Mouse (Mus musculus) MN1 (cell line): ENCODE measurements around the gene Col18a1.

Experiments
- DNase-seq: peaks from one replicate; pipeline ENCODE4 v3.0.0-alpha.2; 2016; ENCODE audit warnings: low spot score

Gene Col18a1

DNA sequence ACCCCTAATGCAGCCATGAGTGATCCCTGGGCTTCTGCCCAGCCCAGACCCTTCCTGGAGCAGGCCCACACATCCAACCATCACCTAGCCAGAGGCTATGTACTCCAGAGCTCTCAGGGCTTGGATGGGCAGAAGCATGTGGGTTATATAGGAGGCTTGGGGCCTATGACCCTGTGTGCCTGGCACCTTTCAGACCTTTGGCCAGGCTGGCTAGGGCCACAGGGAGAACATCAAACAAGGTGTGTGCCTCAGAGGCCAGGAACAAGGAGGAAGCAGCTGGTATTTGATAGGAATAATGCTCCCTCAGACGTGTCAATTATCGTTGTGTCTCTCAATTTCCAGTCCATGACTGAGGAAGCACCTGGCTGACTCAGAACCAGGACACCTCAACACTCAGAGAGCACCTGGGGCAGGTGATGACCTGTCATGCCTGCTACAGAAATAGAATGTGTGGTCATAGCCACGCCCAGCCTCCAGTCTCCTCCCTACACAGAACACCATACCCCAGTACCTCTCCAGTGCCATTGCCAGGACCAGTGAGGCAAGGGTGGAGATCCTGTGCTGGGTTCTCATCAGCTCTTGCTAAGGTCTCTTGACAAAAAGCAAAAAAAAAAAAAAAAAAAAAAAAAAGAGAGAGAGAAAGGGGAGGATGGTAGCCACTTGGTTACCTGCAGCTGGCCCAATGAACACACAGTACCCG lies 54.6 kb downstream of the Col18a1 start:
- DNase-seq, result no peak

DNA sequence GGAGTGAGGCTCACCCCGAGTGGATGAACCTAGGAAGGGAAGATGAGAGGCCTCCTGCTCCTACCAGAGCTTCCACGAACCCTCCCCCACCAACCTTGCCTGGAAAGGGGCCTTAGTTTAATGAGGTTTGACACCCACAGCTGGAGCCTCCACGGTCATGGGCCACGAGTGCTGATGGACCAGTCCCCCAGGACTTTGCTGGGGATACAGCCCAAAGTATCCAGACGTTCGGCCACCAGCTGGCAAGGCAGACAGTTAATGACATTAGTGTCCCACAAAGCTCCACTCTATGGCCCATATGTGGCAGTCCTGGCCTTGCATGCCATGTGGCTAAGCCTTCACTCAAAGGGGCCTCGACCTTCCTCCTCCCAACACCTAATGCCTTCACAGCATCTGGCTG lies 55.5 kb downstream of the Col18a1 start:
- no peak for DNase-seq

DNA sequence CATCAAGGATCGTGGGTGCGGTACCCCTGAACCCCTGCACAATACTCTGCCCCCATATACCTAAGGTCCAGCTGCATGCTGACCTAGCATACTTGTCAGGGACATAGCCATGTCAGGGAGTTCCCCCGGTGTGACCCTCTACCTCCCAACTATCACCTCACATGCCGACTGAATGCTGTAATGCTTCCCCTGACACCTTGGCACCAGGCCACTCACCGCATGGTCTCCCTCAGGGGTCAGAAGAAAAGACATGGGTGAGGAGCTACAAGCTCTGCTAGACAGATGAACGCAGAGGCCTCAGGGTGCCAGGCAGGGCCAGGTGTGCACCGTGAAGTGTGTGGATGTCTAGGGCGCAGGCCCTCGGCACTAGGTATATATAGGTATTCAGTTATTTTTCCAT lies 56.3 kb downstream of the Col18a1 start:
- no peak for DNase-seq

DNA sequence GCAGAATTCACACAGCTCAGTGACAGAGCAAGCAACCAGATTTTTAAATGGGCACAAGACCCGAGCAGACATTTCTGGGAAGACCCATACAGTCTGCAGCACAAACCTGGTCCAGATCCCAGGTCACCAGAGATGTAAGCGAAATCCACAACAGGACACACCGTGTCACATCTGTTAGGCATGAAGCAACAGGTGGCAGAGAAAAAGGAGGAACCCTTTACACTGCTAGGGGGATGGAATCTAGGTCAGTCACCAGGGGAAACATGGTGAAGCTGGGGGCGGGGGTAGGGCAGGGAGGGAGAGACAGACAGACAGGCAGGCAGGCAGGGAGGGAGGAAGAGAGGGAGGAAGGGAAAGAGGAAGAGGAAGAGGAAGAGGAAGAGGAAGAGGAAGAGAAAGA lies 58.2 kb downstream of the Col18a1 start:
- no peak for DNase-seq

DNA sequence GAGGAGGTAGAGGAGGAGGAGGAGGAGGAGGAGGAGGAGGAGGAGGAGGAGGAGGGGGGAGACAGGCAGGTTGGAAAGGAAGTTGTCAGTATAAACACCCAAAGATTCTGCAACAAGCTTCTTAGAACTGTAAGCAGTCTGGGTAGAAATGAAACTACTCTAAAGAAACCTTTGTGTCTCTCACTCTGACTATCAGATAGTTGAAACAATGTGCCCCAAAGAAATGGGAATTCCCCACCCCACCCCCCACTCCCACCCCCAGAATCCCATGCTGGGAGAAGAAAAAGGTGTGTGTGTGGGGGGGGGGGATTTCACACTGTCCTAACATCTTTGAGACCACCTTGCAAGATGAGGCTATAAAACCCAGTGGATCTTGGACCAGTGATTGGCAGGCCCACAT lies 62.0 kb downstream of the Col18a1 start:
- DNase-seq, result no peak

DNA sequence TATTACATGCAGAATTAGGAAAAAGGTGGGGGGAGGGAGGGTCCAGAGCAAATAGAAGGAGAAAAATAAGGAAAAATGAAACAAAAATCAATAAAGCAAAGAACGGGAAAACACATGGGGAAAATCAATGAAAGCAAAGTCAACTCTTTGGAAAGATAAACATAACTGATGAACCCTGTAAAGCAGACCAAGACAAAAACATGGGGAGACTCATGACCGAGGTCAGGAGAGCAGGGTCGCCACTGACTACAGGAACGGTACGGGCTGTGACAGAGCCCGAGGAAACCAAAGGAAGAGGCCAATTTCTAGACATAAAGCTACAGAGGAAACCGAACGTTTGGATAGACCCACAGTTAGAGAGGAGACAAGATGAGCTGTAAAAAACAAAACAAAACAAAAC lies 62.7 kb downstream of the Col18a1 start:
- no peak for DNase-seq

DNA sequence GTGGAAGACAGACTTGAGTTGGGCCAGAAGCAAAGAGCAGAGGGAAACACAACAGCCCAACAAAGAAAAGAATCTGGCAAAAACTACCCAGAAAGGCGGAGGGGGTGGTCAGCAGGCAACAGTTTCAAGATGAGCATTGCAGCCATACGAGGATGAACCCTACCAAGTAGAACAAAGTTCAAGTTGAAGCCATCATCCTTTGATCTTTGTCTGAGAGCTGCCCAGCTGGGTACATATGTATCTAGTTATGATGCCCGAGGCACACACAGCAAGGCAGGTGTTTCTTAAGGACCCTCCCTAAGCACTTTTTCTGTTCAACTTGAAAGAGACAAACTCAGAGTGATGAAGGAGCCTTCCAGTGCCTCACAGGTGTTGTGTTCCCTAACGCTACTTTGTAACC lies 66.6 kb downstream of the Col18a1 start:
- DNase-seq, result no peak

DNA sequence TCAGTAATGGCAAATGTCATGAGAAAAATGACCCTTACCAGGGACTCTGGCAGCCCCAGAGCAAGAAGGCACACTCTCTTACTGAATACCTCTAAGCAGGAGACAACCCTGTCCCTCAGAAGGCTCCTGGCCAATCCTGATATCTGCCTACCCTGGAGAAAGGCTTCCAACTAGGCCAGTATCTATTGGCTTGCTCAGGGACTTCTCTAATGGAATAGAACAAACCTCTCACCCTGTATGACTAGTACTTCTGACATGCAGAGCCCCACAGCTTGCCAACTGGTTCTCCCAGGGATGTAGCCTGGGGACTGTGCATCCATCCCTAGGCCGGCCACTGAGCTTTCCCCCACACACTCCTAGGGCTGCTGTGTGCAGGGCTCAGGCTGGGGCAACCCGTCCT lies 67.7 kb downstream of the Col18a1 start:
- DNase-seq, result no peak

DNA sequence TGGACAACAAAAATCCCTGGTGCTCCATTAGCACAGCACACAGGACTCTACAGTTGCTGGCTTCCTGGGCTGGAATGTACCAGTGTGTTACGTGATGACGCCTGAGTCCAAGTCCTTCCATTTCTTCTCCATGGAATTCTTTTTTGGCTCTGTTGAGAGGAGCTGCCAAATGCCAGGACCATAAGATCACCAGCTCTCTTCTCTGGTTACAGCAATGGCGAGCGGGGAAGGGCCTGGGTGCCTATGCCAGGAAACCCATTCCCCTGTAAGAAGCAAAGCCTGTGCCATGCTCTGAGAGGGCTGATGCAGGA lies 68.5 kb downstream of the Col18a1 start:
- DNase-seq, result no peak

DNA sequence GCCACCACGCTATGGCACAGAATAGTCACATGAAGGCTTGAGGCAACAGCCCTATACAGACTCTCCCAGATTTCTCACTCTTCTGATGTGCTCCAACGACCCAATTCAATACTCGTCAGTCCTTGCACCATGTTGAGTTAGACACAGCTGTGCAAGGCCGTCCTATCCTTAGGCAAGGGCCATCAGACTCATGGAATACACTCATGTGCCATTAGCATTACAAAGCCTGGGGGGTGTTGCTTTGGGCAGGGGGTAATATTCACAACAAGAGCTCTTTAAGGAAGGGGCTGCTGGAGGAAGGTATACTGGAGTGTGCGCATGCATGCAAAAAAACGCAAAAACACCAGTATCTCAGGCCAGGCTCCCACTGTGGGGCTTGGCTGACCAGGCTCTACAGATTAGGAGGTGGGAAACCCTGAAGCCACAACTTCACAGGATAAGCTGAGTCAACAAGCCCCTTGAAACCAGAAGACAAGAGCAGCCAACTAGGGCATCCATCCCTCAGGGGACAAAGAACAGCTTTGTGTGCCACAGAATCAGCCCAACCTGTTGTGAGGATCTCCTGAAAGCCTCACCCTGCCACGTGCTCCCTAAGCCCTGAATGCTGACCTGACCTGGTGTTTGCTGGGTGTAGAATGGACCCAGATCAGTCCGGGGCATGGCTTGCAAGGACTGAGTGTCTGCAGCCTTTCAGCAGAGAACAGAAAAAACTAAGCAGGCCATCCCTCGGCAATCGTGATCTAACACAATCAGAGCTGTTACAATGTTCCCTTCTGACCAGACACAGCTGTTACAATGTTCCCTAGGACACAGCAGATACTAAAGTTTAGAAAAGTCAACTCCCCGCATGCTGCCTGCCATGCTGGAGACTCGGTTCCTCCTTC lies 69.1 kb downstream of the Col18a1 start:
- DNase-seq, result no peak

DNA sequence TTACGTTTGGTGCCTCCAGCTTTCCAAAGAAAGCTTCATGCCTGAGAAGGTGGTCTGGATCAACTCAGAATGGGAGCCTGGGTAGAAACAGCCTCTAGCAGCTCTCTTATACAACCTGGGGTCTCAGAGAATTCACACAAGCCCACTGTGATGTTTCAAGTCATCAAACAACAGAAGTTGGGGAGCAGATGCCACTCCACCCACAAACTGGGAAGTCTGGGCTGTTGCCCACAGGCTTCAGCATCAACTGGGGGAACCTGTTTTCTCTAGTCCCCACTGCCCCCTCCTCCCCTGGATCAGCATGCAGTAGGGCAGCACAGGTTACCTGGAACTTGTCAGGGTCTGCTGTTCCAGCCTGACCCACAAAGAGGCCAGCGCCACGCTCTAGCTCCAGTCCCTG lies 70.7 kb downstream of the Col18a1 start:
- no peak for DNase-seq

DNA sequence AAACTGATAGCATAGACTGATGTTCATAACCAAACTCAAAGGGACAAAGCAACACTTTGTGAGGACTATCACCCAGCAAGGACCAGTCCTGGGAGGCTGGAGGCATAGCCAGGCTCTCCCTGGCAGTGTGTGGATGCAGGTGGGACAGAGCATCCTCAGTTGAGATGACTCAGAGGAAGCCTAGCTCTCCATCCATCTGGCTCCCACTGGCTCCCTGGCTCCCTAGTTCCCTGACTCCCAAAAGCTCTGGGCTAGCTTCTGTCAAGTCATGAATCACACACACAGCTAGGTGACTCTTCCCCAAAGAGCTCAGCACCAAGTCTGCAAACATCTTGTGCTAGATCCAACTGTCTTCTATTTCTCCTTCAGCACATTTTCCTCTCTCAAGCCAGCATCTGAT lies 72.5 kb downstream of the Col18a1 start:
- no peak for DNase-seq

DNA sequence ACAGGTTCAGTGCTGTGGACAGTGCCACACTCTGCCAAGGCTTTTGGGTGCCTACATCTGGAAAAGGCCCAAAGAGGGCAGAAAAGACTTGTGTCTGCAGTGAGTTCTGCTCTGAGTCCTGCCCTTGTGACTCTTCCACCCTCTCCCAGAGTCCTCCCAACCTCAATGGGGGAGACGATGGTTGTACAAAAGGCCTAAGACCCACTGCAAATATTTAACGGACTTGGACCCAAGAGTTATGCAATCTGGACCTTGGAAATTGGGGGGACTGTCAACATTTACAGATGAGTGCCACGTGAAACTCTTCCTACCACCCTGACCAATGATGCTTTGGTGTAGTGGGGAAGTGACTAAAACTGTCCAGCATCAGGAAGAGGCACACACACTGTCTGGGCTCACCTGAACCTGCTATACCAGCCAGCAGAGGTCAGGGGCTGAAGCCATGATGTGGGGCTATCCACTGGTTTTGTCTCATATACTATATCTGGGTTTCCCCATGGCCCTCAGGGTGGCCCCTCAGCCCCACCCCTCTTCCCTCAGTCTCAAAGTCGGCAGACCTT lies 74.7 kb downstream of the Col18a1 start:
- no peak for DNase-seq

DNA sequence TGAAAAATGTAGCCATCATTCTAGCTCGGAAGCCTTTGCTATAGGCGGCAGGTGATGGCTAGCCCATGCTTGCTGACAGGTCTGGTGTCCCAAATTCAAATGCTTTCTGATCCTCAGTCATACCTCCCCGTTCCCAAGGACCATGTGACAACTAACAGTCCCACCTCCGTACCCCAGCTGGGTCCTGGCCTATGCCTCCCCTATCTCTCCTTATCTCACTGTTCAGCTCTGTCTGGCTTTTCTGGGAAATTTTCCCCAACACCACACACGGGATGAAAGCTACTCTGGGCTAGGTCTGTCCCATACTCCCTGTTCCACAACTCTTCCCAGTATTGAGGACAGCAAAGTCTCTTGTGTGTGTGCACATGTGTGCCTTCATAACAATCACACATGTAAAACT lies 76.3 kb downstream of the Col18a1 start:
- no peak for DNase-seq

DNA sequence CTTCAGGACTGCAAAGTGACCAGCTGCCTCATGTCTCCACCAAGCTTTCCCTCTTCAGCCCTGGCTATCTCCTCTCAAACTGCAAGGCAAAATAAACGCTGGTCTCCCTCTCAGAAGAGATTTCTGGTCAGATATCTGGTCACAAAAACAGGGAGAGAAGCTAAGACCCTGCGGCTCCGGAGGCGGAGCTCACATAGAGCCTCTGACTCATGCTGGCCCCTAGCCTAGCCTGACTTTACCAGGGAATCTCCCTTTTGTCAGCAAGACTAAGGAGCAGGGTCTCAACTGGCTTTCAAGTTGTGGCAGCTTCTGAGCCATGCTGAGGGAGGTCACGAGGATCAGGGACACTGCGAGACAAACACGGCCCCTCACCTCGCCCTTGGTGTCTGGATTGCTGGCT lies 77.0 kb downstream of the Col18a1 start:
- peak; percentile 86 for DNase-seq

DNA sequence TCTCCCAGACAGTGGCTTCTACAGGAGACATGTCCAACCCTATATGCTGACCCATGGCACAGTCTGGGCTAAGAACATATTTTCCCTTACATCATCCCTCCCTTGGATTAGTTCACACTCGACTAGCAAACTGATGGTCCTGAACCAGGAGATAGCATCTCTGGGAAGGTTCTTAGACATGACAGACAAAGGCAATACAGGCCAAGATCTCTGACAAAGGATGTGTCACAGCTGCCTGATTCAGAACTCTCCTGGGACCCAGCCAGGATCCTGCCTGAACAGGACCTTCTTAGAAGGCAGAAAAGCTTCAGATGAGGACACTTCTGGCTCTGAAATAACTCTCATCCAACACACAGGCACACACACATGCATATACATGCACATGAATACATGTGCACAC lies 81.8 kb downstream of the Col18a1 start:
- DNase-seq, result peak; percentile 83

DNA sequence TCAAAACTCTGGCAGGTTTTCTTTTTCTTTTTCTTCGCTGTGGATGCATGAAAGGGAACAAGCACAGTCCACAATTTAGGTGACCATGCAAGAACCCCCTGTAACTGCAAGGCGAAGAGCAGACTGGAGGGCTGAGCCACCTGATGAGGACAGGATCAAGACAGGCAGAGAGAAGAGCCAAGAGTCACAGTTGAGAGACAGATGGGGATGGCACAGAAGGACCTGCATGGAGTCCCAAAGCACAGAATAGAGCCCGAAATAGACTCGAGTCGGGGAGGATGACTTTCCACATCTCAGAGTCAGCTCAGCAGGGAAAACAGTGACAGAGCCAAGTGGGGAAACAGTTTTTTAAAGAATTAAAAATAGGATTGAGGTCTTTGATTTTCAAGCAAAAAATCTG lies 83.4 kb downstream of the Col18a1 start:
- no peak for DNase-seq

DNA sequence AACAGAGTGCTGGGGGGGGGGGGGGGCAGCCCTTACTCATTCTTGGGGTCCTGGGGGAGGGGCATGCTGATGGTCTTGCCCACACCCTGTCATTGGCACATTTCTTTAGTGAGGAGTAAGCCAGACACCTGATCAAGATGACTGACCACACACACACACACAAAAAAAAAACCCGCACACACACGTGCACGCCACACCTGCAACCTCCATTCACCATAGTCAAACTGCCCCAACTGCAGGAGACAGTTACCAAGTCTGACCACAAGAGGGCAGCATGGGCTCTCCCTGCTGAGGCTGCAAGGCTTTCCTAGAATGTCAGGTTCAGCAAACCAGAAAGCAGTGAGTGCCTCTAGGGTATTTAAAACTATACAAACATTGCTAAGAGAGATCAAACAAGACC lies 83.9 kb downstream of the Col18a1 start:
- DNase-seq, result peak; percentile 94

DNA sequence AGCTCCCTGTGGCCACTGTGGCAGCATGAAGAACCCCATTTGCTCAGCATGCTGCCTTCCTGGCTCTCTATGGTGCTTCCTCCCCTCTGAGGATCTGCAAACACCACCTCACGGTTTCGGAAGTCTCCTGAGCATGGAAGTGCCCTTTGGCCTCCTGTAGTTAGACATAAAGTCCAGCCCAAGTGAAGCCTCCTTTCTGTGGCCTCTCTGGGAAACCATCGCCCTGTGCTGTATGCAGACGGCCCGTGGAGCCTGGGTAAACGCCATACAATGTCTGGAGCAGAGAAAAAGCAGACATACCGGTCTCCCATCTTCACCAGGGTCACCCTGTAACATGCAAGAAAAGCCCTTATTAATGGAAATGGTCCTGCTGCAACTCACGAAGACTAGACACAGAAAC lies 87.4 kb downstream of the Col18a1 start:
- DNase-seq, result no peak

DNA sequence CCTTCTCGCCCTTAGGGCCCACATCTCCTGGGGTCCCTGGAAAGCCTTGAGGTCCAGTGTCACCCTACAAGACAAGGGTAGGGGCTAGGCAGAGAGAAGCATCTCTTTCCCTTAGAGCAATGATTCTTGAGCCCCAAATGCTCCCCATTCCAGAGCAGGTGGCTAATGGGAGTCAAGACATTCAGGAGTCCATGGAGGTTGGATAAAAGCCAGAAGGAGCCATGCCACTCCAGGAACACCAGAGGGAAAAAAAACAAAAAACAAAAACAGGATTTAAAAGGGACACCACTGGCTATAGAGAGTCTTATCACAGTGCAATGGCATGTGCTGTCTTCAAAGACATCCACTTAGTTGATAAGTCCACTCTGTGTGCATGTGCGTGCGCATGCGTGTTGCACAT lies 87.9 kb downstream of the Col18a1 start:
- DNase-seq, result no peak

DNA sequence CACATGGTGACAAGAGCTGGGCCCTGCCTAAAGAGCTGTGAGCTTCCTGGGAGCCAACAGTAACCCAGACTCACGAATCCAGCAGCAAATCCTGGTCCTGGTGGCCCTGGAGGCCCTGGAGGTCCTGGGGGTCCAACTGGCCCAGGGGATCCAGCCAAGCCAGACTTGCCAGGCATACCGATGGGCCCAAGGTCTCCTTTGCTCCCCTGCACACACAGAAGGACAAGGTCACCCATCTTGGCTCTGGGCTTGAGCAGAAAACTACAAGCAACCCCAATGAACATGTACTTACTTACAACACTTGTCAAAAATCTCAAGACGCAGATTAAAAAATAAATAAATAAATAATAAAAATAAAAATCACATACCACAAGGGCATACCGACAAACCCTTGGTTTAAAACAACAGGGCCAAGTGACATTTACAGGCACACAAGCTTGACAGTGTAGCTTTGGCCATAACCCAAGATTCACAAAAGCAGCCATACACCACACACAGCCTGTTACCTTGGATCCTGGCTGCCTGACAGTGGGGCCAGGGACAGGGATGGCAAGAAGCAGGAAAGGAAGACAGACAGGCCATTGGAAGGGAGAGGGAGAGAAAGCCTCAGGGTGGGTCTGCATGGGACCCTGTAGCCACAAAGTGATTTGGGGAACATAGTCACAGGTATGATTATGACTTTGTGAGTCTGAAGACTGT lies 91.9 kb downstream of the Col18a1 start:
- no peak for DNase-seq

DNA sequence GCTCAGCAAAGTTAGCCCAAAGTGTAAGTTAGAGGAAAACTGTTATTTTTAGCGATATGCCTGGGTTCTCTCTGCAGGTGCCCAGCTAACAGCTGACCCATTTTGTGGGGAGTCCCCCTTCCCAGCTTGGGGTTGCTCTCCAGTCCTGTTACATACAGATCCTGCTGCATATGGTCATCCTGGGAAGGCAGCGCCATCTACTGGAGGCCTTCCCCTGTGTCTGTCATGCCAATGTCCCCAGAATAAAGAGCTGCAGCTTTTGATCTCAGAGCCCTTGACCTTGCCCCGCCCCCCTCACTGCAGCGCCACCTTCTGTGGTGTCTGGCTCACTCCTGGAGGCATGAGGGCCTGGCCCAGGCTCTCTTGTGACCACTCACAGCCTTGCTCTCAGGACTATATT lies 96.3 kb downstream of the Col18a1 start:
- DNase-seq, result peak; percentile 80

DNA sequence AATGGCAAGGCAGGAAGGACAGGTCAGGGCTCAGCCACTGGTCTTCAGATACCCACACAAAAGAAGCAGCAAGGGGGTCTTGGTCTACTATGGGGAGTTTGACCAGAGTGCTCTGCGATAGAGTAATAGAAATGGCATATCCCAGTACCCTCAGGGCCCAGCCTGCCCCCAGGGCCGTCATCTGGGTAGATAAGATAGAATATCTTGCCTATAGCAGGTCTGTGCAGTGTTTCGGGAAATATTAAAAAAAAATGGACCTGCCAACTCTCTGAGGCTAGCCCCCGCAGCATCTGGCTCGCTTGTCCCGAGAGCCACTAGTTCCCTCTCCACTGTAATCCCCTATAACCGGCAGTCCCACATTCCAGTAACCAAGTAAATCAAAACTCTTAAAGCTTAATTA lies 97.9 kb downstream of the Col18a1 start:
- no peak for DNase-seq
